Mouse (Mus musculus) cerebellum, adult 2 months (tissue): ENCODE data around the gene Impg1.

Experiments used
- CTCF ChIP-seq: fragments of 200-500 bp; IDR thresholded peaks from 2 replicates; pipeline ENCODE4 v1.5.1; 2011; ENCODE audit warnings: low read depth, mild to moderate bottlenecking, control low read depth, low read length, moderate library complexity, borderline replicate concordance; ENCODE audit not compliant: insufficient read depth
- POLR2A ChIP-seq: fragments of 200-500 bp; IDR thresholded peaks from 2 replicates; pipeline ENCODE4 v1.6.1; 2011; ENCODE audit warnings: low read length, control low read depth, borderline replicate concordance; ENCODE audit not compliant: insufficient read depth

- TF ChIP-seq CTCF = no peak
- TF ChIP-seq POLR2A = no peak
Observed at GRCm38 (mm10) chr9:80266086-80266485, 199.2 kb downstream of the Impg1 start.
